Mouse (Mus musculus) thymus, adult 2 months (tissue): ENCODE results near the gene Fanca. TPM values are rescaled to one million over a fixed set of nuclear protein-coding genes. Genes with fewer than 3 reads are reported as not detected.
A peak's percentile ranks its signal among the peaks of the same experiment; 100 is the strongest.

Experiments used
- DNase-seq: peaks from one replicate; pipeline ENCODE4 v3.0.0; 2021
- H3K27ac ChIP-seq: fragments of 200-500 bp; 2 replicates; pipeline ENCODE4 v1.5.1; 2012; ENCODE audit warnings: low read length, control low read depth; ENCODE audit not compliant: control insufficient read depth, insufficient read depth
- H3K27me3 ChIP-seq: fragments of 200-500 bp; 2 replicates; pipeline ENCODE4 v1.6.1; 2012; ENCODE audit warnings: mild to moderate bottlenecking, low read length, moderate library complexity, mixed read lengths; ENCODE audit not compliant: control insufficient read depth, insufficient read depth
- H3K36me3 ChIP-seq: fragments of 200-500 bp; 2 replicates; pipeline ENCODE4 v1.6.1; 2012; ENCODE audit warnings: mild to moderate bottlenecking, low read length, moderate library complexity; ENCODE audit not compliant: control insufficient read depth, insufficient read depth
- H3K4me1 ChIP-seq: fragments of 200-500 bp; replicated peaks from 2 replicates; pipeline ENCODE4 v1.6.1; 2012; ENCODE audit warnings: low read length; ENCODE audit not compliant: control insufficient read depth, insufficient read depth
- H3K4me3 ChIP-seq: fragments of 200-500 bp; 2 replicates; pipeline ENCODE4 v1.5.1; 2012; ENCODE audit warnings: mild to moderate bottlenecking, low read length, control low read depth, moderate library complexity; ENCODE audit not compliant: control insufficient read depth, insufficient read depth
- CTCF ChIP-seq: fragments of 200-500 bp; IDR thresholded peaks from 2 replicates; pipeline ENCODE4 v1.5.1; 2012; ENCODE audit warnings: mild to moderate bottlenecking, control low read depth, low read length, moderate library complexity, borderline replicate concordance; ENCODE audit not compliant: control insufficient read depth, poor library complexity, insufficient read depth; ENCODE audit errors: extremely low read depth
- POLR2A ChIP-seq: fragments of 200-500 bp; IDR thresholded peaks from 2 replicates; pipeline ENCODE4 v1.6.1; 2012; ENCODE audit warnings: mild to moderate bottlenecking, low read length, control low read depth, moderate library complexity; ENCODE audit not compliant: control insufficient read depth, poor library complexity, insufficient read depth; ENCODE audit errors: extremely low read depth
- WGBS: fragments of 180-500 bp; shearing (Covaris S2); methylation state at CpG from one replicate; pipeline ENCODE4 v1.1.7; 2018; 5-methylcytosine and 5-hydroxymethylcytosine counted together
- polyA plus RNA-seq: library from polyadenylated mRNA; depleted of rRNA; stranded (reverse); fragments of >200 nt; gene quantifications from 2 replicates; pipeline ENCODE4 v1.2.3, GENCODE M21; 2012

The Fanca gene
- polyA plus RNA-seq, 1 experiment, result 84.5 TPM

- WGBS, result 91% methylated on average over 10 of the region's 10 CpGs
- Histone ChIP-seq H3K27me3 (no peaks in the 10 kb centered on the region), H3K36me3 (no peaks in the 10 kb centered on the region), H3K4me1 (peaks cover 15% of the 10 kb centered on the region), H3K4me3 (no peak overlapping the region), H3K27ac (no peak overlapping the region)
- TF ChIP-seq CTCF (no peak), POLR2A (no peak)
- no peak for DNase-seq
These were observed 79.0 kb downstream of the Fanca start for GRCm38 (mm10) chr8:123239398-123239797.

- H3K4me3 ChIP-seq, result peak within 1 kb of the TSS; percentile 87
- no peaks in the 10 kb centered on the region for H3K27me3 ChIP-seq
- TF ChIP-seq POLR2A (peak; percentile 70), CTCF (peak; percentile 35; the same call in 1 of the 2 replicates)
- no peaks in the 10 kb centered on the region for H3K36me3 ChIP-seq
- H3K27ac ChIP-seq, result no peak within 1 kb of the TSS
- peak; percentile 96 for DNase-seq
- WGBS, result 1% methylated on average over 57 of the region's 57 CpGs
- H3K4me1 ChIP-seq, result peaks cover 15% of the 10 kb centered on the region
These were observed 82.6 kb downstream of the Fanca start, which contains the start of gene Spata2l for GRCm38 (mm10) chr8:123235520-123236497. TSS of gene Spata2l (minus strand) at chr8:123236233.

GRCm38 (mm10) chr8:123234918-123235519 is 83.4 kb downstream of the Fanca start:
- Histone ChIP-seq H3K36me3 (no peaks in the 10 kb centered on the region), H3K27me3 (no peaks in the 10 kb centered on the region), H3K27ac (no peak overlapping the region), H3K4me3 (peak overlapping the region; percentile 87), H3K4me1 (peaks cover 15% of the 10 kb centered on the region)
- WGBS, result 40% methylated on average over 13 of the region's 13 CpGs
- no peak for TF ChIP-seq POLR2A
- no peak for TF ChIP-seq CTCF
- DNase-seq, result no peak

GRCm38 (mm10) chr8:123233760-123234159 is 84.6 kb downstream of the Fanca start:
- no peak for TF ChIP-seq POLR2A
- TF ChIP-seq CTCF, result no peak
- no peak overlapping the region for H3K27ac ChIP-seq
- H3K4me3 ChIP-seq, result no peak overlapping the region
- no peak for DNase-seq
- peaks cover 15% of the 10 kb centered on the region for H3K4me1 ChIP-seq
- WGBS, result 92% methylated on average over 11 of the region's 11 CpGs
- H3K36me3 ChIP-seq, result no peaks in the 10 kb centered on the region
- H3K27me3 ChIP-seq, result no peaks in the 10 kb centered on the region

GRCm38 (mm10) chr8:123233300-123233699 is 85.1 kb downstream of the Fanca start:
- Histone ChIP-seq H3K36me3 (no peaks in the 10 kb centered on the region), H3K27me3 (no peaks in the 10 kb centered on the region), H3K4me3 (no peak overlapping the region), H3K4me1 (peaks cover 15% of the 10 kb centered on the region), H3K27ac (no peak overlapping the region)
- DNase-seq, result no peak
- TF ChIP-seq CTCF, result no peak
- no peak for TF ChIP-seq POLR2A
- 84% methylated on average over 13 of the region's 13 CpGs for WGBS

- no peak for TF ChIP-seq POLR2A
- TF ChIP-seq CTCF, result no peak
- Histone ChIP-seq H3K4me1 (peaks cover 15% of the 10 kb centered on the region), H3K36me3 (no peaks in the 10 kb centered on the region), H3K27me3 (no peaks in the 10 kb centered on the region), H3K27ac (no peak overlapping the region), H3K4me3 (no peak overlapping the region)
- DNase-seq, result no peak
- WGBS, result 80% methylated on average over 7 of the region's 7 CpGs
These were observed 85.8 kb downstream of the Fanca start for GRCm38 (mm10) chr8:123232553-123232952.
